Mouse (Mus musculus) adrenal gland, postnatal 4 days (tissue): ENCODE measurements around the gene Gm34653. TPM values are rescaled to one million over a fixed set of nuclear protein-coding genes. Genes with fewer than 3 reads are reported as not detected.

Source experiments
- DNase-seq, 2 experiments: peaks; one replicate each; pipeline ENCODE4 v3.0.0; 2021 to 2022; ENCODE audit warnings: low spot score in 2 of 2, mixed read lengths in 2 of 2
- total RNA-seq, 2 experiments: library from RNA; stranded (reverse); gene quantifications; 2 replicates each; pipeline ENCODE4 v1.2.3; 2021

The Gm34653 gene
- total RNA-seq, 2 experiments from 2014 or later: 0.17 TPM; not detected in 1

DNA sequence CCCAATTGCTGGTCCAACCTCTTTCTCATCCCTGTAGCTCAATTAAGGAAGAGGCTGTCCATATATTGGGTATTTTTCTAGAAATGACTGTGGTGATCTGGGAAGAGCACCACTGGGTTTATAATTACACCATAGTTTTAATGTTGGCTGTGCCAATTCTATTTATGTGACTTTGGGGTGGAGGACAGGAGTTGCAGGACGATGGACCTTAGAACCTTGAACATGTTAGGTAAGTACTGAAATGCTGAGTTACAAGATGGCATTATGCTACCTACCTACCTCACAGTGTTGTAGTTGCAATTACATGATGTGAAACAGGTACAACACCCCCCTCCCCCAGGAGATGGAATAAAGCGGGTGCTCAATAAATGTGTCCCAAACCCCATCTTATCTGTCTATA, 50.0 kb downstream of the Gm34653 start:
- no peak for DNase-seq

DNA sequence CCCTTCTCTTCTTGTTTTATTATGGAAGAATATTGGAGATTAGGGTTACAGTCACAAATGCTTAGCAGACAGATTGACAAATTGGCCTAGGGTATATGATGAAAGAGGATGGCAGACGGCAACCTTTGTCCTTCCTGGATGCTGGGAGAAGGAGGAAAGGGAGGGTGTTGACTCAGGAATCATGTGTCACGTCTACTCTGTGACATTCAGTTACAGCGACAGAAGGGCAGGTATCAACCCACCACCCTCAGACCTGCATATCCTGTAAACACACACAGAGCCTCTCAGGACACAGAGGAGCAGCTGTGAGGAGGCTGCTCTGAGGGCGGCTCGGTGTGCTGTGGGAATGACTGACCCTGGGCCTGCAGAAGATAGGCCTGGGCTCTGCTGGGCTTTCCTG, 50.4 kb downstream of the Gm34653 start:
- DNase-seq: no peak

DNA sequence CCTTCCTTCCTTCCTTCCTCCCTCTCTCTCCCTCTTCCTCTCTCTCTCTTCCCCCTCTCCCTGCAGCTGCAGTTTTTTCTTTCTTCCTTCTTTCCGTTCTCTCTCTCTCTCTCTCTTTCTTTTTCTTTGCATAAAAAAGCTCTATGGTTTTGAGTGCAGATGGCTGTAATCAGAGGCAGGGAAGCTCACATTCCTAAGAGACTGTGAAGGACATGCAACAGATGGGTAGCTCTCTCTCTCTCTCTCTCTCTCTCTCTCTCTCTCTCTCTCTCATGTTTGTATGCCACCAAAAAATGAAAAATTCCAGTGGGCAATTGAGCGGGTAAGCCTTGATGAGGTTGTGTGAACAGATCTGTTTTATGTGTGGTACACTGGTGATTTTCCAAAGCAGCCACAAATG, 51.4 kb downstream of the Gm34653 start:
- no peak for DNase-seq

Other genes starting within 250 kb of the Gm34653 start
- gene Gapvd1, start 77.8 kb upstream of the Gm34653 start, total RNA-seq: 10 to 100 TPM; 69.2 to 79.9 TPM
- gene Hspa5, start 61.0 kb upstream of the Gm34653 start, total RNA-seq: 100 to 1,000 TPM; 449 to 473 TPM
- 10 to 100 TPM; 29.7 to 31.4 TPM for gene Rabepk, start 33.1 kb upstream of the Gm34653 start, total RNA-seq
- 10 to 100 TPM; 70.4 to 77.6 TPM for gene Fbxw2, start 6.7 kb upstream of the Gm34653 start, total RNA-seq
- gene Cutal, start 41.4 kb downstream of the Gm34653 start, total RNA-seq: 1 to 10 TPM; 2.4 to 3.0 TPM
- gene Psmd5, start 42.0 kb downstream of the Gm34653 start, total RNA-seq: 10 to 100 TPM; 41.5 to 41.7 TPM
- gene Phf19, start 81.0 kb downstream of the Gm34653 start, total RNA-seq: 10 to 100 TPM in 1 of 2 experiments, 1 to 10 TPM in 1; 8.3 to 10.4 TPM
- 1 to 10 TPM; 2.1 to 3.4 TPM for gene Traf1, start 128.8 kb downstream of the Gm34653 start, total RNA-seq
- gene Hc, start 228.4 kb downstream of the Gm34653 start, total RNA-seq: 10 to 100 TPM in 1 of 2 experiments, 1 to 10 TPM in 1; 1.2 to 35.5 TPM